Mouse (Mus musculus) C2C12 (cell line): Measurements from ENCODE around the gene Defb23.

Source experiments
- CTCF ChIP-seq: IDR thresholded peaks from one replicate; pipeline ENCODE4 v1.5.1; 2011; ENCODE audit not compliant: control insufficient read depth, insufficient read depth, insufficient read length
- FOSL1 ChIP-seq: IDR thresholded peaks from one replicate; pipeline ENCODE4 v1.8.0; 2011; ENCODE audit warnings: mild to moderate bottlenecking, low read length; ENCODE audit not compliant: poor library complexity, insufficient read depth, severe bottlenecking
- MAX ChIP-seq: IDR thresholded peaks from one replicate; pipeline ENCODE4 v1.6.1; 2011; ENCODE audit warnings: mild to moderate bottlenecking, control low read depth
- MYOG ChIP-seq: IDR thresholded peaks from one replicate; pipeline ENCODE4 v1.6.1; 2011; ENCODE audit not compliant: control insufficient read depth, insufficient read length; ENCODE audit errors: extremely low read depth
- USF1 ChIP-seq: IDR thresholded peaks from one replicate; pipeline ENCODE4 v1.6.1; 2011; ENCODE audit warnings: low read depth, mild to moderate bottlenecking, control low read depth, moderate library complexity

DNA sequence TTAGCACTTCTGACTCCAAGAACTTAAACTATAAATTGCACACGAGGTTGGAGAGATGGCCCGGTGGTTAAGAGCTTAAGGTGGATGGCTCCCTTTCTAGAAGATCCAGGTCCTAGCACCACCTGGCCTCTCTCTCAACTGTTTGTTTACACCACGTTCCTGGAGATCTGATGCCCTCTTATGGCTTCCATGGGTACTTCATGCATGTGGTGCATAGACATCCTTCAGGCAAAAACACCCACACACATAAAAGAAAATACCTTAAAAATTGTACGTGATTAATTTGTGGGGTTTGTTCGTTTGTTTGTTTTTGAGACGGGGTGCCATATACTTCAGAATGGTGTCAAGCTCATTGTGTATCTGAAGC is 36.4 kb upstream of the Defb23 start:
- TF ChIP-seq CTCF (no peak), MYOG (no peak), USF1 (no peak), MAX (no peak), FOSL1 (no peak)
